Mouse (Mus musculus): ENCODE measurements around the gene Aqp3. TPM values are rescaled to one million over a fixed set of nuclear protein-coding genes. Genes with fewer than 3 reads are reported as not detected.
"Not testable (repeated sequence)": the region's sequence is repeated elsewhere in the genome, so short reads cannot be mapped to it uniquely, and the experiment has no call there.

The Aqp3 gene
- total and polyA plus RNA-seq, 3 experiments, result not detected

GRCm38 (mm10) chr4:41084819-41085218 is 13.2 kb downstream of the Aqp3 start:
- H3K36me3 ChIP-seq (replicated peaks in 1 of 2; ENCODE audit: control insufficient read depth in 1 of 2, insufficient read depth in 1 of 2, low read length in 1 of 2), result no peaks in the 10 kb centered on the region
- H3K9ac ChIP-seq (ENCODE audit: insufficient read depth, low read depth), result no peak overlapping the region
- no peak overlapping the region for H3K4me2 ChIP-seq (ENCODE audit: insufficient read depth, low read depth, poor library complexity, severe bottlenecking)
- H3K27me3 ChIP-seq (replicated peaks), result peaks cover 69% of the 10 kb centered on the region
- H3K79me2 ChIP-seq (replicated peaks; ENCODE audit: control insufficient read depth, extremely low read depth, insufficient read depth, poor library complexity, severe bottlenecking), result no peaks in the 10 kb centered on the region
- in situ Hi-C loops (cut with MboI; ENCODE audit: low pct_ligation_motif_present, low pct_unique_long_range_greater_than_20kb, low sequenced_read_pairs) (no loop called here), dilution Hi-C loops (cut with MboI; ENCODE audit: extremely low pct_ligation_motif_present, extremely low pct_unique_long_range_greater_than_20kb, low sequenced_read_pairs) (no loop called here)
- H3K4me3 ChIP-seq (replicated peaks in 1 of 3; ENCODE audit: low read depth in 2 of 3, low read length in 2 of 3, poor library complexity in 1 of 3), result no peak overlapping the region
- H3K27ac ChIP-seq (ENCODE audit: insufficient read depth, low read depth), result no peak overlapping the region
- H3K9me3 ChIP-seq (replicated peaks; ENCODE audit: low read length), result peaks cover 2% of the 10 kb centered on the region
- DNase-seq (ENCODE audit: extremely low read depth), result no peak
- TF ChIP-seq GABPA (IDR thresholded peaks at IDR 0.05; ENCODE audit: insufficient replicate concordance, low read depth, low read length) (no peak), CTCF (conservative IDR thresholded peaks at IDR 0.05 in 1 of 2, IDR thresholded peaks at IDR 0.05 in 1 of 2; ENCODE audit: low read depth in 2 of 2, low read length in 2 of 2) (no peak), JUND (conservative IDR thresholded peaks at IDR 0.05; ENCODE audit: low read depth, low read length) (no peak), RAD21 (IDR thresholded peaks at IDR 0.05; ENCODE audit: low read depth, low read length) (no peak), ZNF384 (IDR thresholded peaks at IDR 0.05; ENCODE audit: low read depth, low read length) (no peak), ZKSCAN1 (IDR thresholded peaks at IDR 0.05; ENCODE audit: borderline replicate concordance, low read depth, low read length) (no peak), NELFE (IDR thresholded peaks at IDR 0.05; ENCODE audit: low read depth, low read length) (no peak), JUN (IDR thresholded peaks at IDR 0.05; ENCODE audit: insufficient read depth, low read depth, low read length) (no peak), ELF1 (IDR thresholded peaks at IDR 0.05; ENCODE audit: low read depth, low read length) (no peak), PAX5 (IDR thresholded peaks at IDR 0.05; ENCODE audit: low read length) (no peak), MXI1 (IDR thresholded peaks at IDR 0.05; ENCODE audit: low read depth, low read length) (no peak), CHD2 (IDR thresholded peaks at IDR 0.05; ENCODE audit: low read length) (no peak), KAT2A (IDR thresholded peaks at IDR 0.05; ENCODE audit: insufficient replicate concordance, low read length) (no peak), MAX (IDR thresholded peaks at IDR 0.05; ENCODE audit: low read length) (no peak), E2F4 (IDR thresholded peaks at IDR 0.05; ENCODE audit: insufficient replicate concordance, low read depth, low read length) (no peak), HCFC1 (IDR thresholded peaks at IDR 0.05; ENCODE audit: low read depth, low read length) (no peak), SIN3A (IDR thresholded peaks at IDR 0.05; ENCODE audit: low read length) (no peak), USF2 (conservative IDR thresholded peaks at IDR 0.05; ENCODE audit: low read depth, low read length) (no peak), CHD1 (IDR thresholded peaks at IDR 0.05; ENCODE audit: low read depth, low read length) (no peak), POLR2AphosphoS2 (IDR thresholded peaks at IDR 0.05; ENCODE audit: low read depth, low read length) (no peak)
- peaks cover 0 to 4% of the 10 kb centered on the region in 2 experiments; a peak in 1 of 4 replicates for H3K4me1 ChIP-seq (ENCODE audit: control insufficient read depth in 1 of 2, insufficient read depth in 2 of 2)

- H3K4me1 ChIP-seq (ENCODE audit: control insufficient read depth in 1 of 2, insufficient read depth in 2 of 2); H3K4me3 ChIP-seq (replicated peaks in 1 of 3; ENCODE audit: low read depth in 2 of 3, low read length in 2 of 3, poor library complexity in 1 of 3); H3K4me2 ChIP-seq (ENCODE audit: insufficient read depth, low read depth, poor library complexity, severe bottlenecking); DNase-seq (ENCODE audit: extremely low read depth); dilution Hi-C loops (cut with MboI; ENCODE audit: extremely low pct_ligation_motif_present, extremely low pct_unique_long_range_greater_than_20kb, low sequenced_read_pairs); in situ Hi-C loops (cut with MboI; ENCODE audit: low pct_ligation_motif_present, low pct_unique_long_range_greater_than_20kb, low sequenced_read_pairs); H3K36me3 ChIP-seq (replicated peaks in 1 of 2; ENCODE audit: control insufficient read depth in 1 of 2, insufficient read depth in 1 of 2, low read length in 1 of 2); H3K27ac ChIP-seq (ENCODE audit: insufficient read depth, low read depth); H3K9ac ChIP-seq (ENCODE audit: insufficient read depth, low read depth); H3K9me3 ChIP-seq (replicated peaks; ENCODE audit: low read length); H3K79me2 ChIP-seq (replicated peaks; ENCODE audit: control insufficient read depth, extremely low read depth, insufficient read depth, poor library complexity, severe bottlenecking): not testable (repeated sequence)
- H3K27me3 ChIP-seq (replicated peaks), result peaks cover 62% of the 10 kb centered on the region
These were observed 15.2 kb downstream of the Aqp3 start for GRCm38 (mm10) chr4:41082803-41083202.

All from CH12.LX (cell line).